Mouse (Mus musculus): ENCODE results near the gene Foxm1.

The Foxm1 gene

DNA sequence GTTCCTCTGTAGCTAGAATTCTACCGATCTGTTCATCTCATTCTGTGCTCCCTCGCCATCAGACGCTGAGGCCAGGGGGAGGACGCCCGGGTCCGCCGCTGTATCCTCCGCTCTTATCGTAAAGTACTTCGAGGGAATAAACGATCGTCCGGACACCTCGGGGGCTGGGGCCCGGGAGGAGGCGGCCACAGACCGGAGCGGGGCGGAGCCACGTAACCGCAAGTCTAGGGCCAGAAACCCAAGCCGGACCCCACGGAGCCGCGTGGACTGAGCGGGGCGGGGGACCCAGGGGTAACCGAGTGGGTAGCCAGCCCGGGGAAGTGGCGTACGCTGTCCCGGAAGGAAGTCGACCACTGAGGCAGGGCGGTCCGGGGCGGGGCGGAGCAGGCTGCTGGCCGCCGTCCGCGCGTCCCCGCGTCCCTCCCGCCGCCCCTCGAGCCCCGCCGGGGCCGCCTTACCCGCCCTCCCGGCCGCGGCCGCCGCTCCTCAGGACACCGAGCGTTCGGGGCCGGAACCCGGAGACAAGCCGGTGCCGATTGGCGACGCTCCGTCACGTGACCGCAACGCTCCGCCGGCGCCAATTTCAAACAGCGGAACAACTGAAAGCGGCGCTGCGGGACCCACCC, at the start of gene Foxm1, which contains the start of gene Rhno1:
Gene Foxm1 (plus strand): TSS at position 587 of the 626 bp plus-strand sequence.
Gene Rhno1 (minus strand): TSS at position 531 of the 626 bp plus-strand sequence.
- DNase-seq (ENCODE audit: extremely low read depth, low read depth), result no peak

DNA sequence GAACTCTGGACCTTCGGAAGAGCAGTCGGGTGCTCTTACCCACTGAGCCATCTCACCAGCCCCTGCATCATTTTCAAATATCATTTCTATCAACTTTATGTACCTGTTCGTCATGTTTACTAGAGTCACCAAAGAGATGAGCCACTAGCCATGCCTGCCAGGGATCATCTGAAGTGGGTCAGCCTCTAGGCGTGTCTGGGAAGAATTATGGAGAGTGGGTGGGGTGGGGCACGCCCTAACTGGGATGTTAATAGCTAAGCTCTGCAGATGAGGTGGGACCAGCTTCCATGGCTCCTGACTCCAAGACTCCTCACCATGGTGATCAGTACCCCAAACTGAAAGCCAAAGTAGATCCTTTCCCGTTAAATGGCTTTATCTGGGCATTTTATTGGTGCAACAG, 48.0 kb upstream of the Foxm1 start:
- DNase-seq (ENCODE audit: extremely low read depth, low read depth), result no peak

DNA sequence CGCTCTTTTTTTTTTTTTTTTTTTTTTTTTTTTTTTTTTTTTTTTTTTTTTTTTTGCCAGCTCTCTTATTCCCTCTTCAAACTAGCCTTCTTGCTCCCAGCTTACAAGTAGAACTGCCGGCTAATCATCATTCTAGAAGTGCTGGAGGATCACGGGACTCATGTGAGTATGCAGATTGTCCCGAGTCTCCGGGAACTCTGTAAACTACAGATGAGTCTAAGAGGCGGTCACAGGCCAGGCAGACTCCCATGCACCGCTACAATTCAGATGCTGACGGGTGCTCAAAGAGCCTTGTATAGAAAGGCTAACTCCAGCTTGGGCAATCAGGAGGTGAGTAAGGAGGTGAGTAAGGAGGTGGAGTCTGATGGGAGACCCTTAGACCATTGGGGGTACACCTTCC, 47.2 kb upstream of the Foxm1 start:
- DNase-seq (ENCODE audit: extremely low read depth, low read depth), result no peak

DNA sequence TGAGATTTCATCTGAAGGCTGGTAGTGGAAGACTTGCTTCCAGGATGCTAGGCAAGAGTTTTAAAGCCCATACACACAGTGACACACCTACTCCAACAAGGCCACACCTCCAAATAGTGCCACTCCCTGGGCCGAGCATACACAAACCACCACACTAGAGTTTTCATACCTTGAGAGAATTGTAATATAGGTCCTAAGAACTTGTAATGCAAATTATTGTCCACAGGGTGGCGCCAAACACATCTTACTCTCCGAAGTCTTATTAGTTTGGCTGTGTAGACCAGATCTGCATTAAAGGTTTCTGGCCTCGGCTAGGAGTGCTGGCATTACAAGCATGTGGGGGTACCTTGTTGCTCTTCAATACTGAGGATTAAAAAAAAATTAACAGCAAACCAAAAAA, 44.5 kb upstream of the Foxm1 start:
- peak; percentile 62 for DNase-seq (ENCODE audit: extremely low read depth, low read depth)

DNA sequence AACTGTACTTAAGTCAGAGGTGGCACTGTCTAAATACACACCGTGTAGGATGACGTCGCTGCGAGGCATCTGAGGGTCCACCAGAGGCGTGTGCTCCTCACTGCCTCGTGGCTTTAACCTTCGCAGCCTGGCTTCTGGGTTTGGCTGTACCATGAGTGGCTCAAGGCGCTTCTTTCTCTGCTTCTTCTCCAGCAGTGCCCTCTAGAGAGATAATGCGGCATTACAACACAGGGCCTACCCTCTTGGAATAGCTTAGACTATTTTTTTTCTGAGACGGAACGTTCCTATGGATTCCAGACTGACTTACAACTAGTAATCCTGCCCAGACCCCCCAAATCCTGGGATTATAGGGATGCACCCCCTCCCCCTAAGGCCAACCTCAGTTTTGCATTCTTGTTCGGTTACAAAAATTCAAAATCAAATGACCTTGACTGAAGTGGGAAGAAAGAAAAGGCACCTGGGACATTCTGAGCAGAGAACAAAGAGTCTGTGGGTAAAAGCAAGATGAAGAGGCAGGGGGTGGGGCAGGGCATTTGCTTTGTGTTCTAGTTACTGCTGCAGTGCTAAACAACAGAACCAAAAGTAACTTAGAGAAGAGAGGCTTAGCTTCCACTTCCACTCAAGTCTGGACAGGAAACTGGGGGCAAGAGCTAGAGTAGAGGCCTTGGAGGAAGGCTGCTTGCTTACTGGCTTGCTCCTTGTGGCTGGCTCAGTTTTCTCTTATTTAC, 28.2 kb upstream of the Foxm1 start:
- peak; percentile 19 for DNase-seq (ENCODE audit: extremely low read depth, low read depth)

DNA sequence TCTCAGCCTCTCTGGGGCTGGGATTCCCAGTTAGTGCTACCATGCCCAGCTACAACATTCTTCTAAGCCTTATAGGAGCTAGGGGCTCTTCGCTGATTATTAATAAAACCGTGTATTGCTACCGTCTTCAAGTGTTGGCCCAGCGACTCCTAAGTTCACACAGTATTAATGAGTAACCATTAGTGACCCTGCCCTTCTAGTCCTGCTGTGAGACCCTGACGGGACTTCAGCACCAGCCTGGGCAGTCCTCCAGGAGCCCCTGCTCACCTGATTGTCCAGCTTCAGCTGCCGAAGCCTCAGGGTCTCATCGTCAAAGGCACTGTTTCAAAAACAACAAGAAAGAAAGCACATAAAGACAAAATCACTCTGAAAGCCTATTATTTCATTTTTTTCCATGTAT, 25.3 kb upstream of the Foxm1 start:
- no peak for DNase-seq (ENCODE audit: extremely low read depth, low read depth)

DNA sequence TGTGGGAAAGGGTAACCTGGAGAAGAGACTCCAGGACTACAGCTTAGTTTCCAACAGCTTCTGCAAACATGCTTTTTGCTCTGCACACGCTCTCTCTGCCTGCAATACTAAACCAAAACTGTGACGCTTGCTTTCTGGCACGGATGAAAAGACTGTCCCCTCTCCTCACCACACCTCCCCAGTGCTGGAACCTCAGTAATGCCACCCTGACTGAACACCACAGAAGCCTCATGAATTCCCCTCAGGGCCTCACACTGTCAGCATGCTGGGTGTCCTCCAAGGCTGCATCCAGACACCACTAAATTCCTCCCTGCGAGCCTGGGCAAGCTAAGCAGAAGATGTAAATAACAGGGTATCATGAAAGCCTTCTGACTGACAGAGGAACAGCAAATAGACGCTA, 23.9 kb upstream of the Foxm1 start:
- no peak for DNase-seq (ENCODE audit: extremely low read depth, low read depth)

DNA sequence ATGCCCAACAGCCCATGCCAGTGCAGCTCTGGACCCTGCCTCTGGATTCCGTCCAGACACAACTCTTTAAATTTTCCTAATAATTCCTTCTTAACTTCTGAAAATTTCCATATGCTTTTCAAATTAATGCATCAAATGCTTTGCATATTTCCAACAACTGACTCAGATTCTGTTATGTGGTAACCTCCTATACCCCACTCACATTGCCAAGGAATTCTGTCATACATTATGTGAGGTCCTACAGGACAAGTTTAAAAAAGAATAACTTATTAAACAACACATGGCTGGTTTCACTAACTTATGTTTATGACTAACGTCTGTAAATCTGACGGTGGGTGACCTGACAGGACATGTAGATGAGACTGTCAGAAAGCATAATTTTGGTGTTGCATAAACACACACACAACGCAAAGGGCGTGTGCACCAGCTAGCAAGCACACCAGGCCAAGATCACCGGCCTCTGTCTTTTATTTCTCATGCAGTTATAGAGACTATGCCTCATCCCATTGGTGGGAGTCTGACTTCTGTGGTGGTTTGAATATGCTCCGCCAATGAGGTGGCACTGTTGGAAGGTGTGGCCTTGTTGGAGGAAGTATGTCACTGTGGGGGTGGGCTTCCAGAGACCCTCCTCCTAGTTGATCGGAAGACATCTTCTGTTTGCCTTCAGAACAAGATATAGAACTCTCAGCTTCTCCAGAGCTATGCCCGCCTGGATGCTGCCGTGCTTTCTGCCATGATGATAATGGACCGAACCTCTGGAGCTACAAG, 20.6 kb upstream of the Foxm1 start:
- DNase-seq (ENCODE audit: extremely low read depth, low read depth), result no peak

DNA sequence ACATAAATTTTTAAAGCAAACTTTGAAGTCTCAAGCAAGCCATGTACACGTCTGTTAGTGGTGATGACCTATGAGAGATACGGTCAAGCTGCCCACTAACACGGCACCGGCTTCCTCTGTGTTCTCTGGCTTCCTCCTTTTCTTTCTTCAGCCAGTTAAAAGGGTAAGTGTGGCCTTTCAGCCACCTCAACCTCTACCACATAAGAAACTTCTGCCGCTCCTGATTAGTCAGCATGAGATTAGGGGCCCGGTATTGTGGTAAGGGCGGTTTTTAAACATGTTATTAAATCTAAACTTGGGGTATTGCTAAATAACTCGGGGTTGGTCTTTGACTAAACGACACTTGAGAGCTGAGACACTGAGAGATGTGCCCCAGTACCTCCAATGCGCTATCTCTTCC, 17.1 kb upstream of the Foxm1 start:
- peak; percentile 55 for DNase-seq (ENCODE audit: extremely low read depth, low read depth)

DNA sequence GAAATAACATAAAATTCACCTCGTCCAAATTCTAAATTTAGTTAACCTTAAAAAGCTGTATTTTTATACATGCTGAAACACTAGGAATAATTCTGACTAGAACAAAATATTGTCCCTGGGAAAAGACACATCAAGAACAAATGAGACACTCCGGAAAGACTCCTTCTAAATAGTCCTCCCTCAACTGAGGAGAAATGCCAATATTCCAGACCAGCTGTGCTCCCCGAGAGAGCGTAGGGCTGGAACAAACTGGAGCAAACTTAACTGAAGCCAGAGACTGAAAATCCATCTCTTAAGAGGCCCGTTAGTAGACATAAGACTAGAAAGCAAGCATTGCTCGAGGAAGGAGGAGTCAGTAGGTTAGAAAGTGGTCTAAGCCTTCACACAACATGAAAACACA, 16.0 kb upstream of the Foxm1 start:
- DNase-seq (ENCODE audit: extremely low read depth, low read depth), result no peak

DNA sequence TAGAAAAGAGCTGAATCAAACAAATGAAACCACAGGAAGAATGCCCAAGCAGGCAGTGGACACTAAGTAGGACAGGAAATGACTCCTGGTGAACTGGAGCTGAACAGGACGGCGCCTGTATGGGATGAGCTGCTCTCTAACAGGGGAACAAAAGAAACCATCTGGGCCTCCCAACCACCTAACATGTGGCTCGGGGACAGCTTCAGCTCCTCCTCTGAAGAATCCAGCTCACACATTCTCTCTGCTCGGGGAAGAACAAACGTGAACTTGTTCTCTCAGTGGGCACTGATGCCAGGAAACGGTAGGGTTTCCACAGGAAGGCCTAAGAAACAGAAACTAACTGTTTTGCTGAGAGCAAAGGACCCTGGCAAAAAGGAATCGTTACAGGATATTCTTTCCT, 13.1 kb upstream of the Foxm1 start:
- DNase-seq (ENCODE audit: extremely low read depth, low read depth), result no peak

DNA sequence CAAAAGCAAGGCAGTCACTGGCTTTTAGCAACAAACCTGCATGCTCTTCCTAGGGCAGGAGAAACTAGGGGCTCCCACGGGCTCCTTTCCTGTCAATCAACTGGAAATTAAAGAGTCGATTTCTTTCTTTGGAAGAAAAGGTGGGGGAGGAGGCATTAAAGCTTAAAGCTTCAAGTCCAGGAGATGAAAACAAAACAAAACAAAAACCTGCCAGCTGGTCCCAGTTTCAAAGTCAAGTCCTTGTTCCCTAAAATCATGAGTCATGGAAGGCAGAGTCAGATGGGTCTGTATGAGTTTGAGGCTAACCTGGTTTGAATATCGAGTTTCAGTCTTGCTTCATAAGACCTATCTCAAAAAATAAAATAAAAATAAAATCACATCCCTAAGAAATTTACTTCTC, 8.6 kb upstream of the Foxm1 start:
- DNase-seq (ENCODE audit: extremely low read depth, low read depth), result no peak

DNA sequence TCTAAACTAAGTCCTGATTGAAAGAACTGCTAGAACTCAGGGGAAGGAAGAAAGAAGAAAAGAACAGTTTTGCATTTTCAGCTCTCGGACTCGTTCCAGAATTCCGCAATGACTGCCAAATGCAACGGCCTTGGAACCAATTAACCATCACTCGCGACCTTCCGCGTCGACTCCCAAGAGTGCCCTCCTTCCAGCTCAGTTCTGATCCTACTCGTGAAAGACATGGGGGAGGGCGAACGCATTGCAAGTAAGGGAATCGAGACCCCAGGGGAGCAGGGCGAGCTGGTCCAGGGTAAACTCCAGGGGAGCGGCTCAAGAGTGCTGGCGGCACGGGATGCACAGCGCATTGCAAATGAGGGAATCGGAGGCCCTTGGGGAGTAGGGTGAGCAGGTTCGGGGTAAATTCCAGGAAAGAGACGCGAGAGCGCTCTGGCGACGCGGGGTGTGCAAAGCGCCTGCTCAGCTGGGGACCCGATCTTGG, 7.5 kb upstream of the Foxm1 start:
- DNase-seq (ENCODE audit: extremely low read depth, low read depth), result peak; percentile 26

DNA sequence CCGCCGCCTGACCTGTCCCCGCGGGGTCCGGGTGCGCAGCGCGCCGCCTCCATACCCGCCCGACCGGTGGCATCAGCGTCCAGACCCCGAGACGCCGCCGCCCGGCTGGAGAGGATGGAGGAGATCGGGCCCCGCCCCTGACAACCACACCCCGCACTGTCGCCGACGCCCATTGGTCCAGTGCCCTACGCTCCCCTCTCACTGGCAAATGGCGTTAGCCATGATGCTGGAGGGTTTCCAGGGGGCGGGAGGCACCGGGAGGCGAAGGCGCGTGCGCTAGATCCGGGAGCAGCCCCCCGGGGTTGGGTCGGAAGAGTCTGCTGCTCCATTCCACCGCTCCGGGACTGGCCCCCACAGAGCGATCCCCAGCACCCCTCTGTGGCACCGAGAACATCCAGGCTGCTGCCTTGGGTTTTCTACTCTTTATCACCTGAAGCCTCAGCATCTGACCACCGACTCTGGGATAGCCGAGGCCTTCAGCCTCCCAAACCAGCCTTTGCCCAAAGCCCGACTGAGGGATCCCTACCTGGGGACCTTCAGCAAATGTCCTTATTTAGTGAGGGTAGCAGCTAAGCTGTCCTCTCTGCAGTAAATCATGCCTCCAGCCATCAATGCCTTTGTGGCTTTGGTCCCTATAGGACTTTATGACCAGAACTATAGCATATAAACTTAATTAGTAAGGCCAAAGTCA, 6.9 kb upstream of the Foxm1 start, which contains the start of gene Tulp3:
Gene Tulp3 (minus strand): TSS at position 126 of the 691 bp plus-strand sequence.
- peak; percentile 79 for DNase-seq (ENCODE audit: extremely low read depth, low read depth)

DNA sequence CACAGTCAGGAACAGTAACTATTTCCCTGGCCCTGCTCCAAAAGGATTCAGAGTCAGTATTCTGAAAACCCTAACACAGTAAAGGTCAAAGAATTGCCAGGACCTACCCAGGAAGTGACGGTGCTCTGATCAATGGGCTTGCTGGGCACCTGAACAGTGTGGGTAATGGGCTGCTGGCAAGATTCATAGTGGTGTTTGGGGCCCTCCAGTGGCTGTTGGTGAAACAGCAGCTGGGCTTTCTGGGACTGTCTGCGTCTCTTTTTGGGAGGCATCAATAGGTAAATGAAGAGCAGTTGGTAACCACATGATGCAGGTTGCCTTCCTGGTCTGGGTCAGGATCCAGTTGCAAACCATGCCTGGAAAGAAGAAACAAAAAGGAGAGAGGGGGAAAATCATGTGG, 3.8 kb upstream of the Foxm1 start:
- DNase-seq (ENCODE audit: extremely low read depth, low read depth), result no peak

DNA sequence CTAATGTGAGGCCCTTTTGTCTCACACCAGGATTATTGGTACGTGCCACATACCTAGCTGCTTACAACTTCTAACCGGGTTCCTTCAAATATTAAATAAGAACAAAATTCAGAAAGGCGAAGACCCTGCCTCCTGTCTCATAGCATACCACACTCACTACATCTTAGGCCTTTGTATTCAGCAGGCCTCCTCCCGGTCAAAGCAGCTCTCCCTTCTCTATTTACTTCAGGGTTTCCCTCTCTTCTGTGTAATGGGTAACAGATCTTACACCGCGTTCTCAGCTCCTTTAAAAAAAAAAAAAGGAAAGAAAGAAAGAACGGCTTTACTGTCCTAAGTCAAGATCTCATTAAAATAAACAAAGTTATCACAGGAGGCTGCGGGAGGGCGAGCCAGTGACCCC, 866 bp upstream of the Foxm1 start:
- DNase-seq (ENCODE audit: extremely low read depth, low read depth), result no peak

DNA sequence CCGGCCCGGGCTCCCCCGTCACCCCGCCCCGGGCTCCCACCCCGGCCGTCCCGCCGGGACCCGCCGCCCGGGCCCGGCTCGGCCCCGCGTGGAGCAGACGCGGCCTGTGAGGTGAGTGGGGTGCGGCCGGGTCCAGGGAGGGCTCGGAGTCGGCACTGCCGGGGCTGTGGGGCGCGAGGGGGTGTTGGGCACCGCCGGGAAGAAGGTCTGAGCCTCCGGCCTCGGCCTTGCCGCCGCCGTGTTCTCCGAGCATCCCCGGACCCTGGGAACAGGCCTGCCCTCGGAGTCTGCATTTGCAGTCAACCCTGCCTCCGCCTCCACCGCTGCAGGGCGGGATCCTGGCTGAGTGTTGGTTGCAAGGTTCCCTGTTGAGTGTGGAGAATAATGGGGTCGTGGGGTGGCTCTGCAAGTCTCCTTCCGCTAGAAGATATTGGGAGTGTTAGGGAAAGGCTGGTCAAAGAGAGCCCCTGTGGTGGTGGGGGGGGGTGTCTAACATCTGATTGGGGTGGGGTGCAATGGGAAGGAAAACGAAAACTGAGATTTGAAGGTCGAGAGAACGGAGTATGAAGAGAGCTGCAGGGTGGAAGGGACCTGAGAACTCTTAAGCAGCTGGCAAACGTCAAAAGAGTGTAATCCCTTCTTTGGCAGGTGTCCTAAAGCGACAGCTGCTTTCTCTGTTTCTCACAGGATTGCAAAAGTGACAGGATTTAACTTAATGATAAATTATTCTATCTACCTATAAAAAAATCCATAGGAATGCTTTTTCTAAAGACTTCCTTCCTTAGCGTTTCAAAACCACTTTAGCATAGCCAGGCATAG, 449 bp downstream of the Foxm1 start:
- DNase-seq (ENCODE audit: extremely low read depth, low read depth), result no peak

DNA sequence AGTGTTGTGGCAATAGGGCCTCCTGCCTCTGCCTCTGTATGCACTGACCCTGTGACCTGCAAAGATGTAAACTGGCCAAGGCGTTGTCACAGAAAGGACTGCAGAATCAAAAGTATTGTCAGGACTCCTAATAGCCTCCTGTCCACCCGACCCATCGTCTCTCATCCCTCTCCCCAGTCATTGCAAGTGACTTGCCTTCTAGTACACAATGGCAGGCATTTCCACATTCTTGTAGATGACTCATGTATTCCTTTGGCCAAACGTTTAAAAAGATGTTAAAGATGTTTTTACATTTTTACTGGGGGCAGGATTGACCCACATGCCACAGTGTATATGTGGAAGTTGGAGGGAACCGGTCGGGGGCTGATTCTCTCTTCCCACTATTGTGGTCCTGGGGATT, 2.0 kb downstream of the Foxm1 start:
- no peak for DNase-seq (ENCODE audit: extremely low read depth, low read depth)

DNA sequence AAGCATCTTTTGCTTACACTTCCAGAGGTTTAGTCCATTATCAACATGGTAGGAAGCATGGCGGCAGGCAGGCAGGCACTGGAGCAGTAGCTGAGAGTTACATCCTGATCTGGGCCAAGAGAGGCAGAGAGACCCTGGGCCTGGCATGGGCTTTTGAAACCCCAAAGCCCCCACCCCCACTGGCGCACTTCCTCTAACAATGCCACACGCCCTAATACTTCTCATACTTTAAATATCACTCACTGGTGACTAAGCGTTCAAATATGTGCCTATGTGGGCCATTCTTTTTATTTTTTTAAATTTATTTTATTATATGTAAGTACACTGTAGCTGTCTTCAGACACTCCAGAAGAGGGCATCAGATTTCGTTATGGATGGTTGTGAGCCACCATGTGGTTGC, 3.7 kb downstream of the Foxm1 start:
- no peak for DNase-seq (ENCODE audit: extremely low read depth, low read depth)

DNA sequence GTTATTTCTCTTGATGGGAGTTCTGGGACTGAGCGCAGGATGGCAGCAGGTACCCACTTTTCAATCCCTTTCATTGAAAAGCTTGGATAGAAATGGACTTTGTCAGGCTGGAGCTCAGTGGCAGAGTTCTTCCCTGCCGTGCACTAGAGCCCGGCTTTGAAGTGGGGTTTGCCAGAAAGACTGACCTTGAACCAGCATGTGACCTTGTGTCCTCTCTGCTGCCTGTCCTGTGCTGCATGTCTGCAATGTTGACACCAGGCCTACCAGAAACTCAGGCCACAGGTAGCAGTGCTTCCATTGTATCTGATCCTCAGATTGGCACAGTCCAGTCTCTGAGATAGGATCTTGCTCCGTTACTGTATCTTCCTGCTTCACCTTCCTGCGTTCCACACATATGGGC, 7.3 kb downstream of the Foxm1 start:
- no peak for DNase-seq (ENCODE audit: extremely low read depth, low read depth)

DNA sequence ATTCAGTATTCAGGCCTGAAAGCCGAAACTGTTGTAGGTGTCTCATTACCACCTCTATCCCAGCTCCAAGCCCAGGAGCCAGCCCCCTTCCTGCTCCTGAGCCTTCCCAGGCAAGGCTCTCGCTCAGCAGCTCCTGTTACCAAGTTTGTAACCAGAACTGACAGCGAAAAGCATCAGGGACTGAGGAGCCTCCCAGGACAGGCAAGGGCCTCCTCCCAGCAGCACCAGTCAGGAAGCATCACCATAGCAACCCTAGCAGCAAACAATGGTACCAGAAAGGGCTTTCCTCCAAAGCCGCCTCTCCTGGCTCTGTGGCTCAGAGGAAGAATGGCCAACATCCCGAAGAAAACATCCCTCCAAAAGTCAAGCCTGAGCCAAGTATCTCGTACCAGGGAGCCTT, 12.4 kb downstream of the Foxm1 start, which contains the start of the genes Tex52 and Gm44596:
Gene Tex52 (plus strand): TSS at position 265 of the 400 bp plus-strand sequence.
Gene Gm44596 (plus strand): TSS at position 312 of the 400 bp plus-strand sequence.
- no peak for DNase-seq (ENCODE audit: extremely low read depth, low read depth)

Data from MEL-GATA-1-ER (cell line).